Mouse (Mus musculus) inflammation-experienced regulatory T-cells, adult 6 months (primary cell): ENCODE measurements around the gene Cpvl. TPM values are rescaled to one million over a fixed set of nuclear protein-coding genes. Genes with fewer than 3 reads are reported as not detected.

Experiments used
- ATAC-seq: one replicate; pipeline ENCODE4 v1.8.0; 2017
- polyA plus RNA-seq, 3 experiments: library from polyadenylated mRNA; unstranded; fragments of 100-300 nt; shearing (Covaris generic); gene quantifications; one replicate each; pipeline ENCODE4 v1.2.1; 2017

The Cpvl gene
- polyA plus RNA-seq, 3 experiments from 2014 or later, result not detected

- no peak for ATAC-seq
Measured at GRCm38 (mm10) chr6:53971729-53972128, 6.7 kb downstream of the Cpvl start.

GRCm38 (mm10) chr6:53969081-53969480 lies 9.4 kb downstream of the Cpvl start:
- no peak for ATAC-seq

GRCm38 (mm10) chr6:53968550-53968949 lies 9.9 kb downstream of the Cpvl start:
- no peak for ATAC-seq

- no peak for ATAC-seq
Measured at GRCm38 (mm10) chr6:53966595-53966994, 11.9 kb downstream of the Cpvl start.

- no peak for ATAC-seq
Measured at GRCm38 (mm10) chr6:53965900-53966299, 12.6 kb downstream of the Cpvl start.

- no peak for ATAC-seq
Measured at GRCm38 (mm10) chr6:53963906-53964496, 14.5 kb downstream of the Cpvl start.

GRCm38 (mm10) chr6:53962006-53962405 lies 16.5 kb downstream of the Cpvl start:
- no peak for ATAC-seq

GRCm38 (mm10) chr6:53959826-53960225 lies 18.6 kb downstream of the Cpvl start:
- no peak for ATAC-seq

- ATAC-seq, result no peak
Measured at GRCm38 (mm10) chr6:53958321-53958720, 20.1 kb downstream of the Cpvl start.

- no peak for ATAC-seq
Measured at GRCm38 (mm10) chr6:53956513-53956912, 22.0 kb downstream of the Cpvl start.

- ATAC-seq, result no peak
Measured at GRCm38 (mm10) chr6:53955846-53956245, 22.6 kb downstream of the Cpvl start.

- ATAC-seq, result no peak
Measured at GRCm38 (mm10) chr6:53955271-53955670, 23.2 kb downstream of the Cpvl start.

- no peak for ATAC-seq
Measured at GRCm38 (mm10) chr6:53954106-53954505, 24.4 kb downstream of the Cpvl start.

- no peak for ATAC-seq
Measured at GRCm38 (mm10) chr6:53953348-53953747, 25.1 kb downstream of the Cpvl start.

- ATAC-seq, result no peak
Measured at GRCm38 (mm10) chr6:53951421-53951820, 27.1 kb downstream of the Cpvl start.

- no peak for ATAC-seq
Measured at GRCm38 (mm10) chr6:53950876-53951275, 27.6 kb downstream of the Cpvl start.

GRCm38 (mm10) chr6:53948388-53949035 lies 30.0 kb downstream of the Cpvl start:
- ATAC-seq, result no peak

- no peak for ATAC-seq
Measured at GRCm38 (mm10) chr6:53944887-53945286, 33.6 kb downstream of the Cpvl start.

GRCm38 (mm10) chr6:53944417-53944816 lies 34.1 kb downstream of the Cpvl start:
- no peak for ATAC-seq

- ATAC-seq, result no peak
Measured at GRCm38 (mm10) chr6:53942190-53942831, 36.2 kb downstream of the Cpvl start.

GRCm38 (mm10) chr6:53939752-53940151 lies 38.7 kb downstream of the Cpvl start:
- ATAC-seq, result no peak

GRCm38 (mm10) chr6:53938942-53939341 lies 39.5 kb downstream of the Cpvl start:
- no peak for ATAC-seq

- no peak for ATAC-seq
Measured at GRCm38 (mm10) chr6:53937143-53938134, 41.0 kb downstream of the Cpvl start.
